Mouse (Mus musculus): ENCODE data around the gene Elk4. TPM values are rescaled to one million over a fixed set of nuclear protein-coding genes. Genes with fewer than 3 reads are reported as not detected.

Elk4 gene
- polyA plus RNA-seq (2017; shearing (Covaris generic)): 10 to 100 TPM; 62.3 to 71.4 TPM

DNA sequence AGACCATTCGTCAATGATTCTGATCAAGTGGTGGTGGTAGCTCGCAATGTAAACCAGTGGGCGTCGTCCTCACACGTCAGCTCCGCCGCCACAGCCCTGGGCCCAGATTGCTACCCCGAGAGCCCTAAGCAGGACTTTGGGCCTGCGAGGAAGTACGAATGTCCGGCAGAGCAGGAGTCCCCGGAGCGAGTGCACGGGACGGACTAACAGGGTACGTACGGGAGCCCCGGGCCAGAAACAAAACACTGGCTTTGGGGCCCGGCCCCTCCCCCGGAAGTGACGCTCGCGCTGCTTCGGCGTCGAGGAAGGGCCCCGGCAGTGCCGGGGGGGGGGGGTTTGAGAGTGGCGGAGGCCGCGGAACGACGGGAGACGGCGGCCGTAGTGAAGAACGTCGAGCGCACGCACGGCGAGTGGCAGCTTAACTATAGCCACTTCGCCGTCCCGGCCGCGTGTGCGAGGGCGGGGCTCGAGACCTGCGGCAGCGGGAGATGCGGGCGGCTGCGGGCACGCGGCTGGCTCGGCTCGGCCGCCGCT is at the start of gene Elk4:
Gene Elk4, plus strand, starts transcription at position 326 of the 534 bp plus-strand sequence.
- peak; percentile 30 for ATAC-seq

DNA sequence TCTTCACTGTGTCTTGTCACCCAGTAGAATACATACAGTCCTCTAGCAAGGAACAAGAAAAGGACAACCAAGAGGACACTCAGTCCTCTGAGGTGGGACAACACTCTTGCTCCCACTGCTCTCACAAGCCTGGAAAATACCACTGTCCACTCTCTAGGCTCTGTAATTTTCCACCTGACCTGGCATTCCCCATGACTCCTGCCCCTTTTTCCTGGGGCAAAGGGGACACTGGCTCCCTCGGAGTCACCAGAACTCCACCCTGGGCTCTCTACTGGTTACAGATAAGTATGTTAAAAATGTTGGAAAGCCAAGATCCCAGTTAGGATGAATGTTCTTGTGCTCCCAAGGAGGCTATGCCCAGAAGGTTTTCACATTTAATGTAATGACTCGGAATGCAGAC is 46.4 kb upstream of the Elk4 start:
- ATAC-seq: no peak

GRCm38 (mm10) chr1:131962606-131963084 is 44.8 kb upstream of the Elk4 start, which contains the start of gene Slc45a3:
Gene Slc45a3, plus strand, starts transcription at chr1:131962967.
- ATAC-seq: no peak

DNA sequence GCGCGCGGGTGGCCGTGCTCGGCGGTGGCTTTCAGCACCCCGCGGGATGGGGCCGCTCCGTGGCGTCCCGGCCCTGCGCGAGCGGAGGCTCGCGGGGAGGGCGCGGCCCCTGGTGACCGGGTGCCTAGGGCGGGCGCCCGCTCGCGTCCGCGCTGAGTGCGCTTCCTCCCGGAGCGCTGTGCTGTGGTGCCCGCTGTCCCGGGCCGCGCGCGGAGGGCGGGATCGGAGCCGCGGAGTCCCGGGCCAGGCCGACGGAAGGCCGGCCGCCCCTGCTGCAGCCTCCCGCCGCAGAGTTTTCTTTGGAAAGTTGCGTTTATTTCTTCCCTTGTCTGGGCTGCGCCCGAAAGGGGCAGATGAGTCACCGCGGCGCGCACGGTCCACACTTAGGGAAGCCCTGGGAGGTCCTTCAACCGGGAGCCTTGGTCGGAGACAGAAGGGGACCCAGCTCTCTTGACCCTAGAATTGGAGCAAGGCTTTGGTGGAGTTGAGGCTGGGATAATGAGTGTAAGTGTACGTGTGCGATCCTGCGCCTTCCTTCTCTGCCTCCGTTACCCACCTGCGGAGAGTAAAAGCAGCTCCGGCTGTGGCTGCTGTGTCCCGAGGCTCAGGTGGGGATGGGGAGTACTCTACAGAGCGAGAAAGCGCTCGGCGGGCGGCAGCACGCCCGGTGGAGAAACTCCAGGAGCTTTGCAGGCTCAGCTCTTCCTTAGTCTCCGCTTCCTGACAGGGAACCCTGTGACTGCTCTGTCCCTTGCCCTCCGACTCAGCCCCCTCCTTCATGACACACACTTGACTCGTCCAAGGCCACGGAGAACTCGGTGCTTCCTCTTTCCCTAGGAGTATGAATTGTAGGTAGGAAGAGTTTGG is 44.1 kb upstream of the Elk4 start:
- ATAC-seq: no peak

GRCm38 (mm10) chr1:131964100-131964499 is 43.3 kb upstream of the Elk4 start:
- ATAC-seq: no peak

GRCm38 (mm10) chr1:131964580-131964979 is 42.8 kb upstream of the Elk4 start:
- no peak for ATAC-seq

DNA sequence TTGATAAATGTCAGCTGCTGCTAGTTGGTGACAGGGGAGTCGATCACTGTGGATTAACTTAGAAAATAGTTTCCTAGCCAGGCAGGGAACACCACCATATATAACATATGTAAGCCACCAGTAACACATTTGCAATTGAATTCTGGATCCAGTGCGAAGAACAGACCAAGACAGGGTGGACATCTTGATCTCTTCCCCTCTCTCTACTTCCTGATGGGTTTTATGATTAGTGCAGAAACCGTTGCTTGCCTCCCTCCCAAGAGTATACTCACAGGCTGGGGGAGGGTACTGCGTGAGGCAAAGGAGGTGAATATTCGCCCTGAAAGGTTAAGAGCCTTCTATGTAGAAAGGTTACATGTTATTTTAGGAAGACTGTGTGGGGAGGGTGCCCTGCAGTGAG is 41.6 kb upstream of the Elk4 start:
- ATAC-seq: no peak

- no peak for ATAC-seq
Observed at GRCm38 (mm10) chr1:131967336-131967735, 40.1 kb upstream of the Elk4 start.

DNA sequence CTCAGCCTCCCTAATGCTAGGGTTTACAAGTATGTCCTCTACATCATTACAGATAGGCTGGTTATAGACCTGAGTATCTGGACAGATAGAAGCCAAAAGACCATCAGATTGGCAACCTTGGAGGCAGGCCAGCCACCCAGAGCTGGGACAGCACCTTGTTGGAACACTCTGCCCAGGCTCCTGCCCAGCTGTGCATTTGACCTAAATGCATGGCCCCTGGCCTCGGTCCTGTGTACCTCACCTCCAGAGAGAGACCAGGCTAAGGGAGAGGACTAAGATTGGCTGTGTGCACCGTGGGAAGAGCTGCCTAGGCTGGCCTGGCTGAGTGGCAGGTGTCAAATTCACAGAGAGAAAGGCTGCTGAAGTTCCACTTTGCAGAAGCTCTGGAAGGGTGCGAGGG is 38.9 kb upstream of the Elk4 start:
- no peak for ATAC-seq

GRCm38 (mm10) chr1:131968983-131969382 is 38.4 kb upstream of the Elk4 start:
- no peak for ATAC-seq

- ATAC-seq: no peak
Observed at GRCm38 (mm10) chr1:131969825-131970224, 37.6 kb upstream of the Elk4 start.

GRCm38 (mm10) chr1:131970322-131970660 is 37.1 kb upstream of the Elk4 start:
- ATAC-seq: no peak

DNA sequence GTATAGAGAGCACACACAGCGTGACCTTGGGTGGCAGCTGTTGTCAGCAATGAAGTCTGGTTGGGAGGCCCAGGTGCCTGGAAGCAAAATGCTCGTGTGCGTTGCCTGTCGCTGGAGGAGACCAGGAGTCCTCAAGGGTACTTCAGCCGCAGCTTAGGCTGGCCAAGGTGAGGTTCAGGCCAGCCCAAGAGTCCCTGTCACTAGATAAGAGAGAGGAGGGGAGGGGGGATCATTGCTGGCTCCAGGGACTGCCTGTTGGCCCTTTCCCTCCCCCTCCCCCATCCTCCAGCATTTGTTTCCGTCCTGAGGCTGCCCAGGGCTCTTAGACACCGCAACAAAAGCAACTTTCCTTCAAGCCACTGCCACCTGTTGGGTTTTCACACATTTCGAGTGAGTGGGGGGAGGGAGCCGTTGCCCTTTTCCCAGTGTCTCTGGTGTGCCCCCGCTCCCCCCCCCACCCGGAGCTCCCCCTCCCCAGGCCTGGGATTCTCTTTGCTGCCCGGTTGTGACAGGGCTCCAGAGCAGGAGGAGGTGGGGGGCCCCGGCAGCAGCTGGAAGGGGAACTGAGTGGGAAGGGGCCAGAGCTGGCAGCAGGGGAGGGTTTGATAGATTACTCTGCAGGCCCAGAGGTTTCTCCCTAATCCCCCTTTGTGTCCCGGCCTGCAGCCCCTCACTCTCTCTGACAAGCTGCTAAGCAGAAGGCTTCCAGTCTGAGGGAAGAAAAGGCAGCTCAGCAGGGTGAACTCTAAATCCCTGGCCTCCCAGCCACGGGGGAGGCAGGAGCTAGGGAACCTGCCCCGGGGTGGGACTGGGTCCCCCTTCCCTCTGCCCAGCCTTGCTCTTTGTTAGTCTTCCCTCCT is 36.5 kb upstream of the Elk4 start:
- no peak for ATAC-seq

DNA sequence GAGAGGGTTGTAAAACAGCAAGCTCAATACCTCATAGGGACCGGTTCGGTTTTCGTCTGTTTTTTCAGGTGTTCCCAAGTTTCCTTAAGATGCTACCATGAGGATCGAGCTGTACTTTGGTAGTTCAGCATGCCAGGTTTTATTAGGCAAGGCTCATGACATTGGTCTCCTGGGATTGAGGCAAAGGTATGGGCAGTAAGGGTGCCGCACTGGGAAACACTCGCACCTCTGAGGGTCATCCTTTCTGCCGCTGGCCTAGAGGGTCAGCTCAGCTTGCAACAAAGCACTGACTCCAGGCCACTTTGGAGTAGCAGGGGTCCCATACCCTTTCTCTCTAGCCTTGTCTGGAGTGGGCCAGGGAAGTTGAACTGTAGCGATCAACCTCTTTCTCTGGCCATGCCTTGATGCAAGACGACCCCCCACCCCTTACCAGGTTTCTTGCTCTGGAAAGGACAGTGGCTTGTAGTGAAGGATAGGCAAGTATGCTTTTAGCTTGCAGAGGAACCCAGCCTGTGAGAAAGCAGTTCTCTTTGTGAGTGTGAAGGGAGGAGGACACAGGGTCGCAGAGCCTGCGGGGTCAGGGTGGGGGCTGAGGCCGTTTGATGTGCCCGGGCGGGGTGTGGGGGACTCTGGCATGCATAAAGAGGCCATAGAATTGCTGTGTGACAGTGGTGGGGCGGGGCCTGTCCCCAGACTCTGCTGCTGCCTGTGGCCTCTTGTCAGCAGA is 35.5 kb upstream of the Elk4 start:
- no peak for ATAC-seq

DNA sequence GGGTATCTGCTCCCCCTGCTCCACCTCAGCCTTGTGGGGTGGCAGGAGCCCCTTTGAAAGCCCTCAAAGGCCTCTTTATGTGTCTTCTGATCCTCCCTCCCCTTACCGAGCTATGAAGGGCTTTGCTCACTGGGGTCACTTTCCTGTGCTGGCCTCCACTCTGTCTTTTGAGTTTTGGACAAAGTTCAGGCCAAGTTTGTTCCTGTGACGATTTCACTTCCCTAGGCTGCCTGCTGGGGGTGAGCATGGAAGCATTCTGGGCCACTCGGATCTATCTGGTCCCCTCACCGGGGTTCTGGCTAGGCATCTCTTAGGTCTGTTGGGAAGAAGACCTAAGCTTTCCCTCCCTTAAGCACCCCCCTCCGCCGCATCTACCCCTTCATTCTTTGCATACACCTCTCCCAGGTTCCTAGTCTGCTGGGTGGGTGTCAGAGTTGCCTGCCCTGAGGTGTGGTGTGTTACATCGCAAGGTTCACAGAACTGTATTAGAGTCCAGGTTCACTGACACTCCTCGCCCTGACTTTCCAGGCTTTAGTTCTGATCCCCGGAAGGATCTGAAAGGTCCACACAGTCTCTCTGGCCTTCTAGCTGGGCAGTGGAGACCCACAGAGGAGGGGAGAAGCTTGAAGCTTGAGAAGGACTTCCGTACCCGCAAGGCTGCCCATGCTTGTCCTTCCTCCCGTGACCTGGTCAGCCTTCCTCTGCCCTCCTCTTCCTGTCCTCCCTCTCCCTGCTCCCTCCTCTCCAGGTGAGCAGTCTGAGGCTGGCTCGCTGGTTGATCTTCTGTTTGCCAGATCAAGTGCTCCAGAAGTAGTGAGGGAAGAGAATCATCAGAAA is 34.7 kb upstream of the Elk4 start:
- ATAC-seq: no peak

DNA sequence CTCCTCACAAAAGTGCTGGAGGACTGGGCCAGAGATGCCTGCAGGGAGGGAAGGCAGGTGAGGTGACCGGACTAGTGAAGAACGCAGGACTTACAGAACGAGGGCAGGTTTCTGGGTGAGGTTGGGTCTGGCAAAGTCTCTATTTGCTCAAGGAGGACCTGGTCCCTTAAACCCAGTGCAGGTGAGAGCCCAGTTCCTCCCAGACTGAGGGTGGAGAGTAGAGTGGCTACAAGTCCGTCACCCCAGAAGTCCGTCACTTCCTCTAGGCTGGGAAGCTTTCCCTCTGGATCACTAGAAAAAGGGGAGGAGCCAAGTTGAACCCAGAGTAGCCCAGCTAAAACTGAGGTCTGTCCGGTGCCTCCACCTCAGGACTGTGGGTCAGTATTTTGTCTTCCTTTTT is 33.4 kb upstream of the Elk4 start:
- ATAC-seq: no peak

- ATAC-seq: no peak
Observed at GRCm38 (mm10) chr1:131976886-131977285, 30.5 kb upstream of the Elk4 start.

DNA sequence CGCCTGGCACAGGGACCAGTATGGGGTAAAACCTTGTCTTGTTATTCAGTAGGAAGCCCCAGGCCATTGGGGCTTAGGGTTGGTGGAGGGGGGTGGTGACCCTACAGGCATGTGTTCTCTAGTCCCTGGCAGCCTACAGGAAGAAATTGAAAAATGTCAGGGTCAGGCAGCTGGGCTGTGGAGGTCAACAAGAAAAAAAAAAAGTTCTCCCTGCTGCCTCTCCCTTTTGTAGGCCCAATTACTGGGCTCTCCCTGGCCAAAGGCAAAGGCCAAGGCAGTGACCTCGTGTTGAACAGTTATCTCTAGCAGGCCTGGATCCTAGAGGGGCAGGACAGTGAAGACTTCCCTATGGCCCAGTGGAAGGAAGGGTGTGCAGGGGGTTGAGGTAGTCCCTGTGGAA is 26.9 kb upstream of the Elk4 start:
- no peak for ATAC-seq

- peak; percentile 66 for ATAC-seq
Observed at GRCm38 (mm10) chr1:131981378-131982013, 25.9 kb upstream of the Elk4 start.

DNA sequence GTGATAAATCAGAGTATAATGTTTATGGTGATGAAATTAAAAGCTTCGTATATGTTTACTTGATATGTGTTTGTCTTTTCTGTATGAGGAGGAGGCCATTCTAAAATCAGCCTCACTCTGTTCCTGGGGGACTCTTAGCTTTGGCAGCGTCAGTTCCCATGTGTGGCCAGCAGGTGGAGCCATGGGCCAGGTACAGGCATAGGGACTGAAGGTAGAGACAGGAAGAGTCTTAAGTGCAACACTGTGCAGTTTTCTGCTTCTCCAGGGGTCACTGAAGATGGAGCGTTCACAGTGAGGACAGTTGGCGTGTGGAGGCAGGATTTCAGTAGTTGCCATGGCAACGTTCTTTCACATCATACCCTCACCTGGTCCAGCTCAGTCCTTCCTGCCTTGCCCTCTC is 24.5 kb upstream of the Elk4 start:
- ATAC-seq: peak; percentile 73

DNA sequence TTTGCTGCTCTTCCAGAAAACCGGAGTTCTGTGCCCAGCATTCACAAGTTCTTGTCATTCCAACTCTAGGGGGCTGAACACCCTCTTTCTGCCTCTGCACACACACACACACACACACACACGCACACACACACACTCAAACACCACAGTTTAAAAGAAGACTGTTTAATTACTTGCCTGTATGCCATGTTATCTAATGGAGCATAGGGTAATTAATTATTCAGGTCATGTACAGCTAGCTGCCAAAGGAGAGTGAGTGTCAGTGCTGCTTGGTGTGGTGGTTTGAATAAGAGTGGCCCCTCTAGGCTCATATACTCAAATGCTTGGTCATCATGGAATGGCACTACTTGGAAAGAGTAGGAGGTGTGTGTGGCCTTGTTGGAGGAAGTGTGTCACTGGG is 23.6 kb upstream of the Elk4 start:
- ATAC-seq: no peak

All from activated CD4-positive, CD25-positive, alpha-beta regulatory T cell, adult 4 months (primary cell).